Mouse (Mus musculus) testis, adult 2 months (tissue): Measurements from ENCODE around the gene Arid5b.

Source experiments
- CTCF ChIP-seq: fragments of 200-500 bp; IDR thresholded peaks from 2 replicates; pipeline ENCODE4 v1.5.1; 2012; ENCODE audit warnings: low read depth, mild to moderate bottlenecking, inconsistent platforms, low read length, moderate library complexity; ENCODE audit not compliant: control insufficient read depth, insufficient read depth, insufficient replicate concordance
- POLR2A ChIP-seq: fragments of 200-500 bp; IDR thresholded peaks from 2 replicates; pipeline ENCODE4 v1.6.1; 2012; ENCODE audit warnings: low read depth, mild to moderate bottlenecking, inconsistent platforms, low read length, moderate library complexity; ENCODE audit not compliant: control insufficient read depth

- no peak for TF ChIP-seq POLR2A
- no peak for TF ChIP-seq CTCF
Observed at GRCm38 (mm10) chr10:68210025-68210642, 68.4 kb downstream of the Arid5b start.
